Mouse (Mus musculus): ENCODE data around the gene Sarnp. TPM values are rescaled to one million over a fixed set of nuclear protein-coding genes. Genes with fewer than 3 reads are reported as not detected.

Gene Sarnp
- 152 TPM for polyA plus RNA-seq (2017; shearing (Covaris generic))

DNA sequence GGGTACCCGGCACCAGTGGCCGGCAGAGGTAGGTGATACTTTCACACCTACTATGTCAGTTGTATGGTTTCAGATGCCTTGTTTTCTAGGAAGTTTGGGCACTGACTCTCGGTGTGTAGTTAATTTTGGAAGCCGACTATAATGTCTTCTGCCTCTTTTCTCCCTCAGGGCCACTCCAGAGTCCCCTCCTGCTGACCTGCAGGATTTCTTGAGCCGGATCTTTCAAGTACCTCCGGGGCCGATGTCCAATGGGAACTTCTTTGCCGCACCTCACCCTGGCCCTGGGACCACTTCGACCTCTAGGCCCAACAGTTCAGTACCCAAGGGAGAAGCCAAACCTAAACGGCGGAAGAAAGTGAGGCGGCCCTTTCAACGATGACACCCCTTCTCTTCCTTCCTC lies at the start of gene Sarnp:
TSS of gene Sarnp (plus strand) at position 301 of the 400 bp plus-strand sequence.

DNA sequence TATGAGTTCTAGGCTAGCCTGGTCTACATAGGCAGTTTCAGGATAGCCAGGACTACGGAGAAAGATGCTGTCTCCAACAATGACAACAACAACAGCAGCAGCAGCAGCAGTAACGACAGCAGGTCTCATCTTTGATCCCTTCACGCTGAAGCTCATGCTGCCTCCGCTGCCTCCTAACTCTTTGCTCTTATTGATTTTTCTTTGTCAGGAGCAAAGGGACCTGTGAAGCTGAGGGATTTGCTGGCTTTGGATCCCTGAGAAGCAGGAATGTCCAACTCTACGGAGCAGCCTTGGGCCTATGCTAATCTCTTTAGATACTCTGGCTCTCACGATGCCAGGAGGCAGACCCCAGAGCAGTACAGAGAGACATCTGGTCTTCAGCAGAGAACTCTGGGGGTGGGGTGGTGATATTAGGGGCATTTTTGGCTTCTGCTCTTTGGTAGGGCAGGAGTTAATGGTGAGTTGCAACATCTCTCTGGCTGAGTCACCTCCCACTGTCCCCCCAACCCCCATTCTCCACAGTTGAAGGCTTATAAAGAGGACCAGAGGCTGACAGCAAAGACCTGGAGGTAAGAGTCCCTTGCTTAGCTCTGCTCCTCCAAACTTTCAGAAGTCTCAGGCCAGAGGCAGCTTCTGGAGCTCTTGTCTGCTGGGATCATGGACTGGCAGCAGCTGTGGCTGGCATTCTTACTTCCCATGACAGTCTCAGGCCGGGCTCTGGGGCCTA lies 26.6 kb upstream of the Sarnp start, which contains the start of gene Mmp19:
TSS of gene Mmp19 (plus strand) at position 513 of the 727 bp plus-strand sequence.

GRCm38 (mm10) chr10:128803771-128804270 lies 13.3 kb upstream of the Sarnp start, which contains the start of gene Dnajc14:
Gene Dnajc14 (plus strand): TSS chr10:128804062.

GRCm38 (mm10) chr10:128804271-128805091 lies 12.7 kb upstream of the Sarnp start, which contains the start of gene Tmem198b:
Gene Tmem198b (minus strand): TSS chr10:128804370.

DNA sequence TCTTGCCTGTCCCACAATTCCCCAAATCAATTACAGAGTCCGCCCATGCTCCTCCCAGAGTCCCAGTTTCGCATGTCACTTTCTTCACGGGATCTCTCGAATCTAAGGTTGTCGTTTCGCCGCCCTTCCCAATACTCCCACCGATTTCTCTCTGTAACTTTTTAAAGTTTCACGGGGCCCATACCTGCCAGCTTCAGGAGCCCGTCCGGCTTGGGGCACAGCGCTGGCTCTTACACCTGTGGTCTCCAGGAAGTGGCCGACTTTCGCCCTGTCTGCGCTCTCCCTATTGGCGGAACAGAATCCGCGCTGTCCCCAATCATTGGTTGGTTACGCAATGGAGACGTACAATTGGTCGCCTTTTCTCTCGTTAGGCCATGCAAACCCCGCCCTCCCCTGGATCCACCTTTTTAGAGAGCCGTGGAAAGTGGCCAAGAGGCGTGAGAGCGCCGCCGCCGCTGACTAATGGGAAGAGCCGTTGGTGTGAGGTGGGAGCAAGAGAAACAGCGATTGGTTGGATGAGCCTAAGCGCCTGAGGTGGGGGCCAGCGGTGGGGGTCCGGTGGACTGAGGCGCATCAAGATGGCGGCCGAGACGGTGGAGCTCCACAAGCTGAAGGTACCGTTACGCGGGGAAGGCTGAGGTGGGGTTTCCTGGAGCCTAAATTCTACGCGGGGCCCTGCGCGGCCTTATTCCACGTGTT lies 4.4 kb downstream of the Sarnp start, which contains the start of gene Ormdl2:
TSS of gene Ormdl2 (minus strand) at position 288 of the 699 bp plus-strand sequence.

DNA sequence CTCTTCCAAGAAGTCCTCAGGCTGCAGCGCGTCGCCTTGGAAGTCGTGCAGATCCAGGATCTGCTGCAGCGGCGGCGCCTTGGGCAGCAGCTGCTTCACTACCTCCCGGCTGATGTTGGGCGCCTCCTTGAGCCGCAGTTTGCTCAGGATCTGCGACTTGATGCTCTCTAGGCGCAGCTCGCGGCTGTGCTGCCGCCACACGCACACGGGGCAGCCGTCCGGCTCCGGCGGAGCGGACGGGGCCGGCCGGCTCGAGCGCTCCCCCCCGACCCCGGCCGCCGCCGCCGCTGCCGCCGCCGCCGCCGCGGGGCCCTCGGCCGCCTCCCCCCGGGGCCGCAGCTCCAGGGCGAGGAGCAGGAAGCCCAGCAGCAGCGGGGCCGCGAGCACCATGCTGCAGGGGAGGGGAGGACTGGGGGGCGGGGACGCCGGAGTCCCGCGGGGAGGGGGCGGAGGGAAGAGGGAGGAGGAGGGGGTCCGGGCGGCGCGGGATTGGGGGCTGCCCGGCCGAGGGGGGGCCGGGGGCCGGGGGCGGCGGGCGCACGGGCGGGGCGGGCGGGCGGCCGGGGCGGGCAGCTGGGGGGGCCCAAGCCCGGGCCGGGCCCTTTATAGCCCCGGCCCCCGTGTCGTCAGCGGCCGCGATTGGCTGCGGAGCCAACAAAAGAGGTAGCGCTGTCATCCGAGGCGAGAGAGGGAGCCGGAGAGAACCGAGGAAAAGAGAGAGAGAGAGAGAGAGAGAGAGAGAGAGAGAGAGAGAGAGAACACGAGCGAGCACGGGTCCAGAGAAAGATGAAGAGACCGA lies 74.4 kb downstream of the Sarnp start, which contains the start of gene Gdf11:
TSS of gene Gdf11 (minus strand) at position 423 of the 799 bp plus-strand sequence.

GRCm38 (mm10) chr10:128900698-128901097 lies 83.6 kb downstream of the Sarnp start, which contains the start of gene Cd63:
Gene Cd63 (plus strand): TSS chr10:128900989.

DNA sequence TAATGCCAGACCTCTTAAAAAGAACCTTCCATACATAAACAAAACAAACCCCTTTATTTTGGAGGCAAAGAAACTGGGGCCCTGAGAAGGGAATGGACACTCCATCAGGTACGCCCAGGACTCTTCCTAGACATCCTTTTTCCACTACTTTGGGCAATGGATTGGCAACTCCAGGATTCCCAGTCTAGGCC lies 105.6 kb downstream of the Sarnp start, which contains the start of gene Rdh5:
TSS of gene Rdh5 (minus strand) at position 67 of the 191 bp plus-strand sequence.

DNA sequence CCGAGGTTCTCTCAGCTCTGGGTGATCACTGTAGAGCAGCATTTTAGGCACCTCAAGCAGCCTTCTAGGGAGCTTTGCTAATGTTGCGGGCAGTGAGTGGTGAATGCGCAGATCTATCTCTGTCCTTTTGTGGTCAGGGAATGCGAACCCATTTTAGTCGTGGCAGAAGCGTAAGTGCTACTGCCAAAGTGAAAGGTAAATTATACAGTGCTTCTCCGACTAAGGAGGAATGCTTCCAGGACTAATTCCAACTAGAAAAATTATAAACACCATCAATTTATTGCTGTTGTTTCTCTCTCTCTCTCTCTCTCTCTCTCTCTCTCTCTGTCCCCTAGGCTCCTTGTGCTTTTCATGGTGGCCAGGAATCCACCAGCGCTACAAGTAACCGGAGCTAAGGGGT lies 106.8 kb downstream of the Sarnp start, which contains the start of gene Bloc1s1:
TSS of gene Bloc1s1 (minus strand) at position 101 of the 400 bp plus-strand sequence.

Other genes with a start within 250 kb of the Sarnp start
- 12.0 TPM for gene Erbb3, start 227.7 kb upstream of the Sarnp start, polyA plus RNA-seq (2017; shearing (Covaris generic))
- 866 TPM for gene Rps26, start 190.6 kb upstream of the Sarnp start, polyA plus RNA-seq (2017; shearing (Covaris generic))
- 123 TPM for gene Ikzf4, start 171.3 kb upstream of the Sarnp start, polyA plus RNA-seq (2017; shearing (Covaris generic))
- gene Suox, start 143.3 kb upstream of the Sarnp start, polyA plus RNA-seq (2017; shearing (Covaris generic)), result 50.8 TPM
- gene Rab5b, start 121.1 kb upstream of the Sarnp start, polyA plus RNA-seq (2017; shearing (Covaris generic)), result 55.3 TPM
- gene Pmel, start 113.1 kb upstream of the Sarnp start, polyA plus RNA-seq (2017; shearing (Covaris generic)), result 7.0 TPM
- gene Cdk2, start 112.3 kb upstream of the Sarnp start, polyA plus RNA-seq (2017; shearing (Covaris generic)), result 42.1 TPM
- 777 TPM for gene Dgka, start 72.5 kb upstream of the Sarnp start, polyA plus RNA-seq (2017; shearing (Covaris generic))
- gene Pym1, start 69.4 kb upstream of the Sarnp start, polyA plus RNA-seq (2017; shearing (Covaris generic)), result 41.7 TPM
- gene Mmp19, start 26.4 kb upstream of the Sarnp start, polyA plus RNA-seq (2017; shearing (Covaris generic)), result 0.12 TPM
- gene Dnajc14, start 13.3 kb upstream of the Sarnp start, polyA plus RNA-seq (2017; shearing (Covaris generic)), result 132 TPM
- gene Tmem198b, start 13.0 kb upstream of the Sarnp start, polyA plus RNA-seq (2017; shearing (Covaris generic)), result 6.7 TPM
- gene Ormdl2, start 4.3 kb downstream of the Sarnp start, polyA plus RNA-seq (2017; shearing (Covaris generic)), result 77.1 TPM
- gene Gdf11, start 74.4 kb downstream of the Sarnp start, polyA plus RNA-seq (2017; shearing (Covaris generic)), result 1.4 TPM
- 0.51 TPM for gene Cd63, start 83.7 kb downstream of the Sarnp start, polyA plus RNA-seq (2017; shearing (Covaris generic))
- gene Rdh5, start 105.6 kb downstream of the Sarnp start, polyA plus RNA-seq (2017; shearing (Covaris generic)), result 17.8 TPM
- 198 TPM for gene Bloc1s1, start 106.7 kb downstream of the Sarnp start, polyA plus RNA-seq (2017; shearing (Covaris generic))
- 8.2 TPM for gene Itga7, start 116.5 kb downstream of the Sarnp start, polyA plus RNA-seq (2017; shearing (Covaris generic))
- gene Mettl7b, start 143.7 kb downstream of the Sarnp start, polyA plus RNA-seq (2017; shearing (Covaris generic)), result not detected
- gene Olfr9, start 172.1 kb downstream of the Sarnp start, polyA plus RNA-seq (2017; shearing (Covaris generic)), result not detected
- gene Olfr763, start 193.5 kb downstream of the Sarnp start, polyA plus RNA-seq (2017; shearing (Covaris generic)), result not detected
- not detected for gene Olfr764-ps1, start 222.6 kb downstream of the Sarnp start, polyA plus RNA-seq (2017; shearing (Covaris generic))
- gene Olfr765, start 232.7 kb downstream of the Sarnp start, polyA plus RNA-seq (2017; shearing (Covaris generic)), result not detected